Mouse (Mus musculus) heart, postnatal 36 days (tissue): ENCODE measurements at regions not wholly inside any gene's neighbourhood (a gene's known extent, or its start where the extent isn't known, plus 50 kb on each side); places are given as distances from the start of the nearest gene placed in this dataset.

Experiments
- DNase-seq, 2 experiments: peaks; one replicate each; pipeline ENCODE4 v3.0.0; 2021 to 2022
- intact Hi-C: fragments of 180-260 bp; cut with DNase I; formaldehyde crosslinking; loops from one replicate; pipeline ENCODE4 v1.15.1; 2025

DNA sequence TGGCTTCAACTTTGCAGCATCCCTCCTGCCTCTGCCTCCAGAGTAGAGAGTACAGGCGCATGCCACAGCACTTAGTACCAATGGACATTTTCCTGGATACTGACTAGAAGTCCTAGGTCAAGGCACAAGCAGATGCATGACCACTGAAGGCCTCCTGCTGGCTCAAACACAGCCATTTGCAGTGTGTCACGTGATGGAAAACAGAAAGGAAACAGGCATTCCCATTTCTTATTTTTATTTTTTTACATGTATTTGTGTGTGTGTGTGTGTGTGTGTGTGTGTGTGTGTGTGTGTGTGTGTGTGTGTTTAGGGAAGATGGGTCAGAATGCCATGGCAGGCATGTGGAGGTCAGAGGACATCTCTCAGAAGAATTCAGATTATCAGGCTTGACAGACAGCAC lies 65.6 kb downstream of the Thap12 start:
- DNase-seq, result no peak
- intact Hi-C loops, result no loop called here

GRCm38 (mm10) chr7:98769111-98769734 lies 65.7 kb upstream of the Wnt11 start:
- intact Hi-C loops, result no loop called here
- no peak for DNase-seq

- intact Hi-C loops, result no loop called here
- DNase-seq, result no peak
Observed at GRCm38 (mm10) chr7:98770257-98770890, 64.5 kb upstream of the Wnt11 start.

- no peak for DNase-seq
- intact Hi-C loops, result no loop called here
Observed at GRCm38 (mm10) chr7:98771134-98771775, 63.7 kb upstream of the Wnt11 start.

- intact Hi-C loops, result no loop called here
- DNase-seq, result no peak
Observed at GRCm38 (mm10) chr7:98774597-98774996, 60.3 kb upstream of the Wnt11 start.

GRCm38 (mm10) chr7:98775031-98775430 lies 59.9 kb upstream of the Wnt11 start:
- DNase-seq, result no peak
- intact Hi-C loops, result no loop called here

GRCm38 (mm10) chr7:98777304-98777849 lies 57.5 kb upstream of the Wnt11 start:
- intact Hi-C loops, result no loop called here
- DNase-seq, result no peak

DNA sequence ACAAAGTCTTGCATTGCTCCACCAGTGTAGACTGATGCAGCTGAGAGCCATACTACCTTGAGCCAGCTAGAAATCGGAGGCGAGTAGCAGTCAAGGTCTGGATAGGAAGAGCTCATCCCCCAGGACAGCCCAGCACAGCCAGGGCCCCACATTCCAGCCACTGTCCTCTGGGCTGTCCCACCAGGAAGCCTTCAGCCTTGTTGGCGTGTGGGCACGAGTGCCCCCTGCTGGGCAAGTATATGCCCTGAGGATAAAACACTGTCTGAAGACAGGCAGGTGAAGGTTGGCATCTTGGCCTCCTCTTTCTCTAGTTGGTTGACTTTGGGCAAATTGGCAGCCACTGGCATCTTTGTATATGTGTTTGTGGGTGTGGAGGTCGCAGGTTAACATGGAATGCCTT lies 56.0 kb upstream of the Wnt11 start:
- DNase-seq, result peak; percentile 79 to 84
- intact Hi-C loops, result loop anchor here (1.0 to 2.0 kb wide), 2 partner anchors 36 to 58 kb away; no protein-coding TSS in a partner anchor

DNA sequence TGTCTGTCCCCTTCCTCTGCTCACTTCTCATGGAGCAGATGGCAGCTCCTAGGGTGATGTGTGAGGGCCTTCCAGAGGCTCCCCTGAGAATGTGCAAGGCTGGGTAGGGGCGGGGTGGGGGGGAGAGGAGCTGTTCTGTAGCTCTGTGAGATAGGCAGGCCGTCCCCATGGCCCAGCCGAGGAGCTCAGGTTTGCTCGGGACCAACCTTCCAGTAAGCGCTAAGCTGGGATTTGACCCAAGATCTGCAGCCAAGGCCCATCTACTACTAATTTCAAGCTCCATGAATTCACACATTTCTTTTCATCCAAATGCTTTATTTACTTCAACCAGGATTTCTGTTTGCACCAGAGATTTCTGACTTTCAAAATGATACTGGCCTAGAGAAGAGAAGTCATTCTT lies 51.4 kb upstream of the Wnt11 start:
- no peak for DNase-seq

DNA sequence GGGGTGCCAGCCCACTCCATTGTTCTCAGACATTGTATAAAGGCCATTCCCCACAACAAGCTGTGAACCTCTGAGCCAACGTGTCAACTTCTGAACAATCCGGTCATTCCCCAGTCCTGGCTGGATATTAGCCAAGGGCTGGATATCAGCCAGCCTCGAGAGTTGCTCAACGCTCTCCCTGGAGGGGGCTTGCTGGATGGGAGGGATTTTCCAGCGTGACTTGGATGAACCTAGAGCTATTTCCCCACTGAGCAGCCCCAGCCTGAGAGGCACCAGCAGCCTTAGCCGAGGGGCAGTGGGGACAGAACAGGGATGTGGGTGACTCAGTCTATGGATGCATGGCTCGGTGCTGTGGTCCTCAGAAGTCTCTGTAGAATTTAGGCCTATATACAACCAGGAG lies 51.0 kb upstream of the Wnt11 start:
- peak; percentile 91 to 92 for DNase-seq

More for the DNA sequence above, 51.4 kb upstream of the Wnt11 start:
- intact Hi-C loops, result no loop called here

GRCm38 (mm10) chr7:98784369-98784931 lies 50.5 kb upstream of the Wnt11 start:
- intact Hi-C loops, result no loop called here
- DNase-seq, result peak; percentile 29 to 34

More for the DNA sequence above, 51.0 kb upstream of the Wnt11 start:
- intact Hi-C loops, result no loop called here
